Mouse (Mus musculus) liver, embryonic 14.5 days (tissue): Measurements from ENCODE around the gene Cwc27.

Experiments used
- CTCF ChIP-seq: IDR thresholded peaks from 2 replicates; pipeline ENCODE4 v1.5.1; 2016; ENCODE audit warnings: antibody characterized with exemption, low read depth, control low read depth
- EP300 ChIP-seq: IDR thresholded peaks from 2 replicates; pipeline ENCODE4 v1.6.1; 2016; ENCODE audit warnings: antibody characterized with exemption, low read depth

GRCm38 (mm10) chr13:104799067-104799466 is 17.9 kb downstream of the Cwc27 start:
- TF ChIP-seq CTCF (no peak), EP300 (no peak)
